Mouse (Mus musculus) hematopoietic stem cell, adult 5-6 weeks (primary cell): ENCODE data around the gene Eif4e2. TPM values are rescaled to one million over a fixed set of nuclear protein-coding genes. Genes with fewer than 3 reads are reported as not detected.
A peak's percentile ranks its signal among the peaks of the same experiment; 100 is the strongest.

Experiments
- ATAC-seq, 2 experiments: fragments of 125-278 bp in 1 of 2; replicated peaks in 1 of 2; 2 replicates each; pipeline ENCODE4 v1.8.0; 2016 to 2017; ENCODE audit warnings: inconsistent platforms in 2 of 2, mild to moderate bottlenecking in 2 of 2, moderate number of reproducible peaks in 2 of 2, low read depth in 1 of 2, moderate TSS enrichment in 1 of 2; ENCODE audit not compliant: low FRiP score in 2 of 2, poor library complexity in 2 of 2, severe bottlenecking in 2 of 2, insufficient read depth in 1 of 2, low TSS enrichment in 1 of 2
- total RNA-seq: library from RNA; stranded (forward); fragments of 172-1452, 232-1000 nt; gene quantifications from 2 replicates; pipeline ENCODE4 v1.2.3, GENCODE M21; 2017

The Eif4e2 gene
- total RNA-seq, 1 experiment from 2014 or later = 155 TPM

GRCm38 (mm10) chr1:87197296-87197695 is 16.4 kb upstream of the Eif4e2 start:
- ATAC-seq = no peak

- no peak for ATAC-seq
Observed at GRCm38 (mm10) chr1:87198119-87199065, 15.3 kb upstream of the Eif4e2 start.

GRCm38 (mm10) chr1:87200811-87201210 is 12.9 kb upstream of the Eif4e2 start:
- no peak for ATAC-seq

- ATAC-seq = no peak
Observed at GRCm38 (mm10) chr1:87201848-87202247, 11.9 kb upstream of the Eif4e2 start.

- no peak for ATAC-seq
Observed at GRCm38 (mm10) chr1:87203779-87204178, 9.9 kb upstream of the Eif4e2 start.

- no peak for ATAC-seq
Observed at GRCm38 (mm10) chr1:87204465-87204864, 9.2 kb upstream of the Eif4e2 start, which contains the start of gene Chrng. Gene Chrng (plus strand): TSS chr1:87204657.

- no peak for ATAC-seq
Observed at GRCm38 (mm10) chr1:87205038-87205437, 8.7 kb upstream of the Eif4e2 start.

GRCm38 (mm10) chr1:87205502-87205901 is 8.2 kb upstream of the Eif4e2 start:
- no peak for ATAC-seq

GRCm38 (mm10) chr1:87206339-87206738 is 7.4 kb upstream of the Eif4e2 start:
- ATAC-seq = peak; percentile 52 to 54; a peak in 3 of 4 replicates

GRCm38 (mm10) chr1:87211431-87211830 is 2.3 kb upstream of the Eif4e2 start:
- no peak for ATAC-seq

- no peak for ATAC-seq
Observed at GRCm38 (mm10) chr1:87214748-87215147, 1.0 kb downstream of the Eif4e2 start.

- 0 out of 4 replicates have a peak, but pooled peaks of 1 of the 2 experiments have one; percentile 19 for ATAC-seq
Observed at GRCm38 (mm10) chr1:87217938-87218337, 4.2 kb downstream of the Eif4e2 start.

- ATAC-seq = no peak
Observed at GRCm38 (mm10) chr1:87225739-87226138, 12.0 kb downstream of the Eif4e2 start.

GRCm38 (mm10) chr1:87226409-87227159 is 12.9 kb downstream of the Eif4e2 start:
- no peak for ATAC-seq

GRCm38 (mm10) chr1:87227160-87227550 is 13.4 kb downstream of the Eif4e2 start:
- no peak for ATAC-seq

GRCm38 (mm10) chr1:87230606-87231005 is 16.9 kb downstream of the Eif4e2 start:
- ATAC-seq = no peak

- ATAC-seq = no peak
Observed at GRCm38 (mm10) chr1:87232197-87232596, 18.5 kb downstream of the Eif4e2 start.

- no peak for ATAC-seq
Observed at GRCm38 (mm10) chr1:87239056-87239455, 25.3 kb downstream of the Eif4e2 start.
